Mouse (Mus musculus) embryonic facial prominence, embryonic 15.5 days (tissue): Measurements from ENCODE around the gene Ctrc. TPM values are rescaled to one million over a fixed set of nuclear protein-coding genes. Genes with fewer than 3 reads are reported as not detected.

ENCODE experiments used
- ATAC-seq: fragments of 200-750 bp; cut with Nextera tagmentation; 2 replicates; pipeline ENCODE4 v1.8.0; 2017; ENCODE audit warnings: low read depth, moderate TSS enrichment; ENCODE audit not compliant: insufficient number of reproducible peaks, low FRiP score, low TSS enrichment
- H3K27ac ChIP-seq: fragments of 300-500 bp; sonication (generic); replicated peaks from 2 replicates; pipeline ENCODE4 v1.5.1; 2015; ENCODE audit warnings: mild to moderate bottlenecking, inconsistent platforms
- H3K27me3 ChIP-seq: fragments of 300-500 bp; sonication (generic); 2 replicates; pipeline ENCODE4 v1.6.1; 2015; ENCODE audit warnings: inconsistent platforms
- H3K36me3 ChIP-seq: fragments of 300-500 bp; sonication (generic); 2 replicates; pipeline ENCODE4 v1.6.1; 2015; ENCODE audit warnings: mild to moderate bottlenecking, inconsistent platforms
- H3K4me1 ChIP-seq: fragments of 300-500 bp; sonication (generic); 2 replicates; pipeline ENCODE4 v1.6.1; 2015; ENCODE audit warnings: inconsistent platforms
- H3K4me2 ChIP-seq: fragments of 300-500 bp; sonication (generic); replicated peaks from 2 replicates; pipeline ENCODE4 v1.6.1; 2015; ENCODE audit warnings: mild to moderate bottlenecking, inconsistent platforms
- H3K4me3 ChIP-seq: fragments of 300-500 bp; sonication (generic); replicated peaks from 2 replicates; pipeline ENCODE4 v1.5.1; 2015; ENCODE audit warnings: mild to moderate bottlenecking, inconsistent platforms
- H3K9ac ChIP-seq: fragments of 300-500 bp; sonication (generic); 2 replicates; pipeline ENCODE4 v1.6.1; 2015; ENCODE audit warnings: inconsistent platforms
- H3K9me3 ChIP-seq: fragments of 300-500 bp; sonication (generic); replicated peaks from 2 replicates; pipeline ENCODE4 v1.6.1; 2016; ENCODE audit warnings: inconsistent platforms
- WGBS: fragments of 180-500 bp; shearing (Covaris S2); methylation state at CpG from one replicate; pipeline ENCODE4 v1.1.7; 2015; 5-methylcytosine and 5-hydroxymethylcytosine counted together
- polyA plus RNA-seq: library from polyadenylated mRNA; unstranded; fragments of >200 nt; fragmentation: Nextera tagmentation; extraction: Ambion mirVana; gene quantifications from 2 replicates; pipeline ENCODE4 v1.2.1, GENCODE M21; 2015

The Ctrc gene
- polyA plus RNA-seq, 1 experiment from 2014 or later: not detected

GRCm38 (mm10) chr4:141875481-141876108, 29.4 kb upstream of the Ctrc start:
- ATAC-seq: no peak
- H3K4me1 ChIP-seq: peaks cover 40% of the 10 kb centered on the region
- peaks cover 11% of the 10 kb centered on the region for H3K27me3 ChIP-seq
- 15% methylated on average over 8 of the region's 8 CpGs for WGBS
- no peaks in the 10 kb centered on the region for H3K9me3 ChIP-seq
- no peak overlapping the region for H3K27ac ChIP-seq
- peak overlapping the region; percentile 95 for H3K4me2 ChIP-seq
- H3K4me3 ChIP-seq: peak overlapping the region; percentile 71
- no peak overlapping the region for H3K9ac ChIP-seq
- H3K36me3 ChIP-seq: no peaks in the 10 kb centered on the region

GRCm38 (mm10) chr4:141874601-141875460, 28.7 kb upstream of the Ctrc start, which contains the start of gene Efhd2:
TSS of gene Efhd2 (minus strand) at chr4:141874920.
- peaks cover 40% of the 10 kb centered on the region for H3K4me1 ChIP-seq
- WGBS: under 1% methylated on average over 73 of the region's 73 CpGs
- ATAC-seq: peak; percentile 89

GRCm38 (mm10) chr4:141874111-141874600, 28.0 kb upstream of the Ctrc start:
- H3K9me3 ChIP-seq: no peaks in the 10 kb centered on the region
- H3K4me2 ChIP-seq: peak overlapping the region; percentile 95
- H3K9ac ChIP-seq: peak overlapping the region; percentile 74
- WGBS: 2% methylated on average over 19 of the region's 19 CpGs
- peaks cover 46% of the 10 kb centered on the region for H3K4me1 ChIP-seq
- H3K36me3 ChIP-seq: no peaks in the 10 kb centered on the region
- peak overlapping the region; percentile 71 for H3K4me3 ChIP-seq
- H3K27ac ChIP-seq: no peak overlapping the region
- ATAC-seq: peak; percentile 27; the same call in 1 of the 2 replicates
- peaks cover 11% of the 10 kb centered on the region for H3K27me3 ChIP-seq

More at GRCm38 (mm10) chr4:141874601-141875460, 28.7 kb upstream of the Ctrc start, which contains the start of gene Efhd2:
- Histone ChIP-seq H3K27ac (no peak within 1 kb of the TSS), H3K9ac (peak within 1 kb of the TSS; percentile 74), H3K4me3 (peak within 1 kb of the TSS; percentile 71), H3K27me3 (peaks cover 11% of the 10 kb centered on the region), H3K9me3 (no peaks in the 10 kb centered on the region), H3K36me3 (no peaks in the 10 kb centered on the region), H3K4me2 (peak within 1 kb of the TSS; percentile 95)

DNA sequence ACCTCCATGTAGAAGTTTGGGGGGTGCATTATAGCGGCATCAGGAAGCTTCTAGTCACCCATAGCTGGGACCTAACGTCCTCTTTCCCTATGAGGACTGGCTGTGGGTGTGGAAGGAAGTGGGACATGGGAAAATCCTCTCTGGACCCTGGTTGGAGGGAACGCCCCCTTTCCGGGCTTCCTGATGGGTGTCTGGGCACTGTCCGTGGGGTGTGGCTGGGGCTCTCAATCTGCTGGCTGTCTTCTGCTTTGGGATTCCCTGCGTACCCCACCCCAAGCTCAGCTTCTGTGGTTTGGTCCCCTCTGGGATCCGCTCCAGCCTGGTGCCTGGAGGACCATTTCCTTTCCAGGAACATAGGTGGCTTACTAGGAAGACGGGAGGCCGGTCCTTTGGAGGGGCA, 26.8 kb upstream of the Ctrc start:
- WGBS: 71% methylated on average over 9 of the region's 9 CpGs
- peak overlapping the region; percentile 71 for H3K4me3 ChIP-seq

DNA sequence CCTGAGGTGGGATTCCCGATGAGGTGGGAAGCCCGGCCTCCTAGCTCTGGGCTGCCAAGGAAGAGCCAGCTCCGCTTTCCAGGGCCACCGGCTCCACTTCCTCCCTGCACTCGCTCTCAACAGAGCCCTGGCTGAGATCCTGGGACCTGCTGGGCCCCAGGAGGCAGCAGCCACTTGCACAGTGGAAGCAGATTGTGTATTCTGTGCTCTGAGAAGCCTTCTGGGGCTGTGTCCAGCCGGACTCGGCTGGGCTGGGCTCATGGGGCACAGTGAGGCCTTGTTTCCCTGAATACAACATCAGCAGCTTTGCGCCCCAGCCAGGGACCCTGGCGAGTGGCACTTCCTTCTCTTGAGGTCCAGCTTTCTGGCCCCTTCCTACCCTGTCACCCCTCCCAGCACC, 25.8 kb upstream of the Ctrc start:
- ATAC-seq: no peak
- Histone ChIP-seq H3K27me3 (peaks cover 11% of the 10 kb centered on the region), H3K9me3 (no peaks in the 10 kb centered on the region), H3K4me1 (peaks cover 60% of the 10 kb centered on the region), H3K27ac (peak overlapping the region; percentile 63), H3K9ac (no peak overlapping the region), H3K4me2 (peak overlapping the region; percentile 95; the same call in 1 of the 2 replicates), H3K36me3 (no peaks in the 10 kb centered on the region), H3K4me3 (peak overlapping the region; percentile 5; the same call in 1 of the 2 replicates)
- 54% methylated on average over 9 of the region's 9 CpGs for WGBS

More for the DNA sequence above, 26.8 kb upstream of the Ctrc start:
- H3K4me1 ChIP-seq: peaks cover 49% of the 10 kb centered on the region
- H3K27me3 ChIP-seq: peaks cover 11% of the 10 kb centered on the region
- no peak overlapping the region; the same call in 1 of the 2 replicates for H3K9ac ChIP-seq
- H3K9me3 ChIP-seq: no peaks in the 10 kb centered on the region
- no peak for ATAC-seq
- no peak overlapping the region for H3K27ac ChIP-seq
- peak overlapping the region; percentile 95 for H3K4me2 ChIP-seq
- no peaks in the 10 kb centered on the region for H3K36me3 ChIP-seq

GRCm38 (mm10) chr4:141871333-141871725, 25.2 kb upstream of the Ctrc start:
- Histone ChIP-seq H3K9me3 (no peaks in the 10 kb centered on the region), H3K4me3 (no peak overlapping the region), H3K27me3 (peaks cover 9% of the 10 kb centered on the region), H3K4me2 (0 out of 2 replicates have a peak overlapping the region, but pooled peaks have one; percentile 95), H3K27ac (peak overlapping the region; percentile 63; the same call in 1 of the 2 replicates), H3K36me3 (no peaks in the 10 kb centered on the region), H3K4me1 (peaks cover 66% of the 10 kb centered on the region), H3K9ac (no peak overlapping the region)
- ATAC-seq: no peak
- 83% methylated on average over 3 of the region's 3 CpGs for WGBS

GRCm38 (mm10) chr4:141870666-141871332, 24.6 kb upstream of the Ctrc start:
- no peak overlapping the region for H3K4me2 ChIP-seq
- 60% methylated on average over 11 of the region's 11 CpGs for WGBS
- peaks cover 67% of the 10 kb centered on the region for H3K4me1 ChIP-seq
- ATAC-seq: no peak
- peaks cover 6% of the 10 kb centered on the region for H3K27me3 ChIP-seq
- no peaks in the 10 kb centered on the region for H3K36me3 ChIP-seq
- H3K4me3 ChIP-seq: no peak overlapping the region
- no peak overlapping the region for H3K9ac ChIP-seq
- 0 out of 2 replicates have a peak overlapping the region, but pooled peaks have one; percentile 28 for H3K27ac ChIP-seq
- no peaks in the 10 kb centered on the region for H3K9me3 ChIP-seq

DNA sequence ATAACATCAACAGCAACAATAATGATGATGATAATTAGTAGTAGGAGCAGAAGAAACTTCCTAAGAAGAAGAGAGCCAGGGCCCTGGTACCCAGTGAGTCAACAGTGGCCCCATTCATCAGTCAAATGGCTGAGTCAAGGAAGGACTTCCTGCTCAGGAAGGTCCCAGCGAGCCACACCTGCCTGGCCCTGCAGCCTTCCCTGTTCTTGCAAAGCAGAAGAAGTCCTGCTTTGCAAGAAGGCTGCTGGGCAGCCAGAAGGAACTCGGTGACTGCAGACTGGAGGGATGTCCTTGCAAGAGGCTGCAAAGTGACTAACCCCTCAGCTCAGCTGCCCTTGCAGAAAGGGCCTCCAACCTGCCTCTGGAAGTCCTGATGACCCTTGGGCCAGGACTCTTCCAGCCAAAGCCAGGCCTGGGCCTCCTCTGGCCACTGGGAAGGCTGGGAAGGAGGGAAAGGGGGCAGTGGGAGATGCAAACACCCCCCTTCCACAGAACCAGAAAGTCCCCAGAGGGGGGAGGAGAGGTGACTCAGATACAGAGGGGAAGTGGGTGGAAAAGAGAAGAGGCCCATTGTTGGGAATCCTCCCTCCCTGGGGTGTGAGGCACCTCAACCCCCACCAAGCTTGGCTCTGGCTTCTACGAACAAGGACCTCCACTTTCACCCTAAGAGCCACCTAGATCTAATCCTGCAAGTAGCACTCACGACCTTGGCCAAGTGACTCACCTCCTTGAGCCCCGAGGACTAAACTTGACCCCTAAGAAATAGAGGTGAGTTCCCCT, 23.5 kb upstream of the Ctrc start:
- Histone ChIP-seq H3K9me3 (no peaks in the 10 kb centered on the region), H3K9ac (no peak overlapping the region), H3K4me1 (peaks cover 59% of the 10 kb centered on the region), H3K27me3 (no peaks in the 10 kb centered on the region), H3K4me3 (no peak overlapping the region), H3K36me3 (no peaks in the 10 kb centered on the region), H3K27ac (no peak overlapping the region), H3K4me2 (no peak overlapping the region)
- 66% methylated on average over 5 of the region's 5 CpGs for WGBS
- no peak for ATAC-seq

- H3K9ac ChIP-seq: no peak overlapping the region
- peaks cover 45% of the 10 kb centered on the region for H3K4me1 ChIP-seq
- no peak overlapping the region for H3K4me2 ChIP-seq
- H3K9me3 ChIP-seq: no peaks in the 10 kb centered on the region
- peak overlapping the region; percentile 59; the same call in 1 of the 2 replicates for H3K27ac ChIP-seq
- H3K4me3 ChIP-seq: no peak overlapping the region
- H3K27me3 ChIP-seq: no peaks in the 10 kb centered on the region
- ATAC-seq: no peak
- H3K36me3 ChIP-seq: no peaks in the 10 kb centered on the region
- WGBS: 72% methylated on average over 10 of the region's 10 CpGs
Observed at GRCm38 (mm10) chr4:141868051-141868450, 21.9 kb upstream of the Ctrc start.

- H3K36me3 ChIP-seq: no peaks in the 10 kb centered on the region
- H3K4me2 ChIP-seq: no peak overlapping the region
- ATAC-seq: peak; percentile 34; the same call in 1 of the 2 replicates
- peaks cover 40% of the 10 kb centered on the region for H3K4me1 ChIP-seq
- no peak overlapping the region for H3K9ac ChIP-seq
- H3K9me3 ChIP-seq: no peaks in the 10 kb centered on the region
- H3K27ac ChIP-seq: peak overlapping the region; percentile 59
- no peaks in the 10 kb centered on the region for H3K27me3 ChIP-seq
- no peak overlapping the region for H3K4me3 ChIP-seq
- 34% methylated on average over 4 of the region's 4 CpGs for WGBS
Observed at GRCm38 (mm10) chr4:141867498-141867897, 21.3 kb upstream of the Ctrc start.
